Mouse (Mus musculus): ENCODE results near the gene Vmn1r2. TPM values are rescaled to one million over a fixed set of nuclear protein-coding genes. Genes with fewer than 3 reads are reported as not detected.
"Not testable (repeated sequence)": the region's sequence is repeated elsewhere in the genome, so short reads cannot be mapped to it uniquely, and the experiment has no call there.

The Vmn1r2 gene
- total RNA-seq (2014; rRNA removed) (not detected in 2 replicates), polyA plus RNA-seq (2015; fragmentation: Nextera tagmentation; extraction: Ambion mirVana) (not detected in 2 replicates)

DNA sequence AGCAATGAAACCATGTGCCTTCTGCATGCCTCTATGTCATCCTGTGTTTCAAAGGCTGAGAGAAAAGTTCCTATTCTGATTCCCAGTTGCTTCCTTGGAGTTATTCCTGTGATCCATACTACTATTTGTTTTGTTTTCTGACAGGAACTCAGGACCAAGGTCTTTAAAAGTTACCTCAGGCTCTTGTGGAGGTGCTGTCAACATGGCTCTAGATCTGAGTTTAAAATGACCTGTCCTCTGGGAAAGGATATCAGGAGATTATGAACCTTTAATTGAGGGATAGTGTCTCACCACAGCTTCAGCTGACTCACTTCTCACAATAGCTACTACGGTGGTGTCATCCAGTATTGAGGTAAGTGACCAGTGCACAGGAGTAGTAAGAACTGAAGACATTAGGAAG, at the start of gene Vmn1r2:
Gene Vmn1r2, plus strand, starts transcription at position 301 of the 400 bp plus-strand sequence.
- H3K9ac ChIP-seq; DNase-seq; H3K4me2 ChIP-seq (ENCODE audit: low read depth); H3K36me3 ChIP-seq (ENCODE audit: insufficient read depth); H3K27ac ChIP-seq (ENCODE audit: low read depth, low read length); H3K4me3 ChIP-seq (ENCODE audit: low read depth, low read length); H3K27me3 ChIP-seq (ENCODE audit: insufficient read depth, low read length); ATAC-seq; H3K4me1 ChIP-seq (ENCODE audit: insufficient read depth): not testable (repeated sequence)
- peaks cover 11% of the 10 kb centered on the region; the same call in 1 of the 2 replicates for H3K9me3 ChIP-seq (ENCODE audit: low read length)
- WGBS = no CpG with 5 or more reads among the region's 1 CpGs

DNA sequence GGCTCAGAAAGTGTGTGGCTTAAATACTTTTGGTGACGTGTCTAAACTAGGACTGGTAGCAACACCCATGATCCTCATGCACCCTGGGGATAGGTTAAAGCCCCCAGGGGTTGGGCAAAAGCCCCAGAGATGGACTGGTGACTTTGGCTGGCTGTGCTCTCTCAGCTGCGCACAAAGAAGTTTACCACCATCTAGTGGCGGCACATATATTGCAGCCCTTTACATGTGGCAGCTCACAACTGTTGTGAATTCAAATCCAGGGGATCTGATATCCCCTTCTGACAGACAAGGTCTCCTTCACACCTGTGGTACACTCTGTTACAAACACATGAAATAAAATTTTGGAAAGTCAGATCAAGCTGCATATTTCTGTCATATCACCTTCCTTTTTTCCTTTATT, 19.2 kb upstream of the Vmn1r2 start:
- not testable (repeated sequence) for H3K27ac ChIP-seq (ENCODE audit: low read depth, low read length); H3K4me3 ChIP-seq (ENCODE audit: low read depth, low read length); H3K4me1 ChIP-seq (ENCODE audit: insufficient read depth); H3K9me3 ChIP-seq (ENCODE audit: low read length); ATAC-seq; DNase-seq; H3K27me3 ChIP-seq (ENCODE audit: insufficient read depth, low read length); H3K36me3 ChIP-seq (ENCODE audit: insufficient read depth); H3K9ac ChIP-seq; H3K4me2 ChIP-seq (ENCODE audit: low read depth)
- no CpG with 5 or more reads among the region's 3 CpGs for whole genome bisulfite sequencing

DNA sequence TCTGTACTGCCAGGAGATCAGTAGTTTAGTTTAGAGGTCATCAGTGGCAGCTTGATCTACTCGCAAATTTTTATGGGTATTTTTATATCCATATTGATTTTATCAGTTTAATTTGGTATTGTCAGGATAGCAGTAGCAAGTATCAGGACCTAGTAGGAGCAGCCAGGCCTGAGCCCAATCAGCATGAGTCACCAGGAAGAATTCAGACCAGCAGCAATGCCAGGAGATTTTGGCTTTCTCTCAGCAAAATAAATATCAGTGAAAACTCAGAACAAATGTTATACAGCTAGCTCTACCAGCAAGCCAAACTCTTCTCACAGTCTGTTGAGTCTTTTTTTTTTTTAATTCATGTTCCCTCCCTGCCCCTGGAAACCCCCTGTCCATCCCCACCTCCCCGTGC, 13.8 kb upstream of the Vmn1r2 start:
- not testable (repeated sequence) for H3K4me2 ChIP-seq (ENCODE audit: low read depth); DNase-seq; H3K9ac ChIP-seq; H3K27me3 ChIP-seq (ENCODE audit: insufficient read depth, low read length); ATAC-seq; H3K4me1 ChIP-seq (ENCODE audit: insufficient read depth); H3K9me3 ChIP-seq (ENCODE audit: low read length); H3K4me3 ChIP-seq (ENCODE audit: low read depth, low read length); H3K36me3 ChIP-seq (ENCODE audit: insufficient read depth); H3K27ac ChIP-seq (ENCODE audit: low read depth, low read length)
- 84% methylated on average over 2 of the region's 2 CpGs for WGBS

DNA sequence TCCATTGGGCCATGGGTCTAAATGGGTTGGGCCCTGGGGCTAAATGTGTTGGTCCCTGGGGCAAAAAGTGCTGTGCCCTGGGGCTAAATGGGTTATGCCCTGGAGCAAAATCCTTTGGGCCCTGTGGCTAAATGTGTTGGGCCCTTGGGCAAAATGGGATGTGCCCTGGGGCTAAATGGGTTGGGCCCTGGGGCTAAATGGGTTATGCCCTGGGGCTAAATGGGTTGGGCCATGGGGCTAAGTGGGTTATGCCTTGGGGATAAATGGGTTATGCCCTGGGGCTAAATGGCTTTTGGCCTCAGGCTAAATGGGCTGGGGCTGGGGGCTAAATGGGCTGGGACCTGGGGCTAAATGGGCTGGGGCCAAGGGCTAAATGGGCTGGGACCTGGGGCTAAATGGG, 2.7 kb upstream of the Vmn1r2 start:
- not testable (repeated sequence) for ATAC-seq; H3K36me3 ChIP-seq (ENCODE audit: insufficient read depth); DNase-seq; H3K4me3 ChIP-seq (ENCODE audit: low read depth, low read length); H3K4me1 ChIP-seq (ENCODE audit: insufficient read depth); H3K27me3 ChIP-seq (ENCODE audit: insufficient read depth, low read length); H3K9ac ChIP-seq; H3K27ac ChIP-seq (ENCODE audit: low read depth, low read length); H3K4me2 ChIP-seq (ENCODE audit: low read depth)
- peaks cover 11% of the 10 kb centered on the region; the same call in 1 of the 2 replicates for H3K9me3 ChIP-seq (ENCODE audit: low read length)

DNA sequence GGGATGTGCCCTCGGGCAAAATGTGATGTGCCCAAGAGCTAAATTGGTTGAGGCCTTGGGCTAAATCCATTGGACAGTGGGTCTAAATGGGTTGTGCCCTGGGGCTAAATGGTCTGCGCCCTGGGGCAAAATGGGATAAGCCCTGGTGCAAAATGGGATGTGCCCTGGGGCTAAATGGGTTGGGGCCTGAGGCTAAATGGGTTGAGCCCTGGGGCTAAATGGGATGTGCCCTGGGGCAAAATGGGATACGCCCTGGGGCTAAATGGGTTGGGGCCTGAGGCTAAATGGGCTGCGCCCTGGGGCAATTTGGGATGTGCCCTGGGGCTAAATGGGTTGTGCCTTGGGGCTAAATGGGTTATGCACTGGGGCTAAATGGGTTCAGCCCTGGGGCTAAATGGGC, 2.1 kb upstream of the Vmn1r2 start:
- no peak overlapping the region for H3K4me2 ChIP-seq (ENCODE audit: low read depth)
- peaks cover 11% of the 10 kb centered on the region; the same call in 1 of the 2 replicates for H3K9me3 ChIP-seq (ENCODE audit: low read length)
- H3K4me3 ChIP-seq (ENCODE audit: low read depth, low read length) = no peak overlapping the region
- TF ChIP-seq CTCF (IDR thresholded peaks at IDR 0.05; ENCODE audit: low read depth) = no peak
- DNase-seq = no peak
- no peak for ATAC-seq
- no peaks in the 10 kb centered on the region for H3K27me3 ChIP-seq (ENCODE audit: insufficient read depth, low read length)
- no peak overlapping the region for H3K27ac ChIP-seq (ENCODE audit: low read depth, low read length)
- 96% methylated on average over 4 of the region's 4 CpGs for WGBS
- H3K36me3 ChIP-seq (ENCODE audit: insufficient read depth) = no peaks in the 10 kb centered on the region
- H3K4me1 ChIP-seq (ENCODE audit: insufficient read depth) = no peaks in the 10 kb centered on the region
- H3K9ac ChIP-seq = no peak overlapping the region

DNA sequence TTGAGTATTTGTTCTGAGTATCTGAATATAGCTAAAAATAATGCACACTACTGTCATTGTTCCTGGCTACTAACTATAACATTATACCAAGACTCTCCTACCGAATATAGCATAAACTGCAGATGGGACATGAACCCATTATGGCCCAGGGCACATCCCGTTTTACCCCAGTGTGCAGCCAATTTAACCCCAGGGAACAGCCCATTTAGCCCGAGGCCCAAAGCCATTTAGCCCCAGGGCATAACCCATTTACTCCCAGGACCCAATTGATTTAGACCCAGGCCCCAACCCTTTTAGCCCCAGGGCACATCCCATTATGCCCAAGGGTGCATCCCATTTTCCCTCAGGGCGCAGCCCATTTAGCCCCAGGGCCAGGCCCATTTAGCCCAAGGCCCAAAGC, 7.5 kb downstream of the Vmn1r2 start:
- H3K36me3 ChIP-seq (ENCODE audit: insufficient read depth); H3K9ac ChIP-seq; H3K27me3 ChIP-seq (ENCODE audit: insufficient read depth, low read length); H3K4me2 ChIP-seq (ENCODE audit: low read depth); DNase-seq; H3K4me1 ChIP-seq (ENCODE audit: insufficient read depth); ATAC-seq; H3K27ac ChIP-seq (ENCODE audit: low read depth, low read length); H3K4me3 ChIP-seq (ENCODE audit: low read depth, low read length); H3K9me3 ChIP-seq (ENCODE audit: low read length): not testable (repeated sequence)
- WGBS = 85% methylated on average over 4 of the region's 4 CpGs

DNA sequence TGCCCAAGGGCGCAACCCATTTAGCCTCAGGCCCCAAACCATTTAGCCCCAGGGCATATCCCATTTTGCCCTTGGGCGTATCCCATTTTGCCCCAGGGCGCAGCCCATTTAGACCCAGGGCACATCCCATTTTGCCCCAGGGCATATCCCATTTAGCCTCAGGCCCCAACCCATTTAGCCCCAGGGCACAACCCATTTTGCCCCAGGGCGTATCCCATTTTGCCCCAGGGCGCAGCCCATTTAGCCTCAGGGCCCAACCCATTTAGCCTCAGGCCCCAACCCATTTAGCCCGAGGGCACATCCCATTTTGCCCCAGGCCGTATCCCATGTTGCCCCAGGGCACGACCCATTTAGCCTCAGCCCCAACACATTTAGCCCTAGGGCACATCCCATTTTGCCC, 8.6 kb downstream of the Vmn1r2 start:
- H3K4me2 ChIP-seq (ENCODE audit: low read depth); DNase-seq: not testable (repeated sequence)

DNA sequence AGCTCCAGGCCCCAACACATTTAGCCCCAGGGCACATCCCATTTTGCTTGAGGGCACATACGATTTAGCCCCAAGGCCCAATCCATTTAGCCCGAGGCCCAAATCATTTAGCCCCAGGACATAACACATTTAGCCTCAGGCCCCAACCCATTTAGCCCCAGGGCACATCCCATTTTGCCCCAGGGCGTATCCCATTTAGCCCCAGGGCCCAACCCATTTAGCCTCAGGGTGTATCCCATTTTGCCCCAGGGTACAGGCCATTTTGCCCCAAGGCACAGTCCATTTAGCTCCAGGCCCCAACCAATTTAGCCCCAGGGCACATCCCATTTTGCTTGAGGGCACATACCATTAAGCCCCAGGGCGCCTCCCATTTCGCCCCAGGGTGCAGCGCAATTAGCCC, 9.1 kb downstream of the Vmn1r2 start:
- not testable (repeated sequence) for DNase-seq; H3K4me1 ChIP-seq (ENCODE audit: insufficient read depth); ATAC-seq; H3K36me3 ChIP-seq (ENCODE audit: insufficient read depth); H3K4me2 ChIP-seq (ENCODE audit: low read depth); H3K27ac ChIP-seq (ENCODE audit: low read depth, low read length); H3K9ac ChIP-seq; H3K27me3 ChIP-seq (ENCODE audit: insufficient read depth, low read length); H3K4me3 ChIP-seq (ENCODE audit: low read depth, low read length)
- peaks cover 13% of the 10 kb centered on the region; the same call in 1 of the 2 replicates for H3K9me3 ChIP-seq (ENCODE audit: low read length)
- 93% methylated on average over 6 of the region's 6 CpGs for whole genome bisulfite sequencing

More for the DNA sequence above, 8.6 kb downstream of the Vmn1r2 start:
- H3K4me1 ChIP-seq (ENCODE audit: insufficient read depth); ATAC-seq; H3K9me3 ChIP-seq (ENCODE audit: low read length); H3K9ac ChIP-seq; H3K27me3 ChIP-seq (ENCODE audit: insufficient read depth, low read length); H3K27ac ChIP-seq (ENCODE audit: low read depth, low read length); H3K36me3 ChIP-seq (ENCODE audit: insufficient read depth); H3K4me3 ChIP-seq (ENCODE audit: low read depth, low read length): not testable (repeated sequence)
- WGBS = 87% methylated on average over 6 of the region's 8 CpGs

DNA sequence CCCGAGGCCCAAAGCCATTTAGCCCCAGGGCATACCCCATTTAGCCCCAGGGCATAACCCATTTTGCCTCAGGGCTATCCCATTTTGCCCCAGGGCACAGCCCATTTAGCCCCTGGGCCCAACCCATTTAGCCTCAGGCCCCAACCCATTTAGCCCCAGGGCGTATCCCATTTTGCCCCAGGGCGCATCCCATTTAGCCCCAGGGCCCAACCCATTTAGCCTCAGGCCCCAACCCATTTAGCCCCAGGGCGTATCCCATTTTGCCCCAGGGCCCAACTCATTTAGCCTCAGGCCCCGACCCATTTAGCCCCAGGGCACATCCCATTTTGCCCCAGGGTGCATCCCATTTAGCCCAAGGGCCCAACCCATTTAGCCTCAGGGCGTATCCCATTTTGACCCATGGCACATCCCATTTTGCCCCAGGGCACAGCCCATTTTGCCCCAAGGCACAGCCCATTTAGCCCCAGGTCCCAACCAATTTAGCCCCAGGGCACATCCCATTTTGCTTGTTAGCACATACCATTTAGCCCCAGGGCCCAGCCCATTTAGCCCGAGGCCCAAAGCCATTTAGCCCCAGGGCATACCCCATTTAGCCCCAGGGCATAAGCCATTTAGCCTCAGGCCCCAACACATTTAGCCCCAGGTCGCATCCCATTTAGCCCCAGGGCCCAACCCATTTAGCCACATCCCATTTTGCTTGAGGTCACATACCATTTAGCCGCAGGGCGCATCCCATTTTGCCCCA, 9.8 kb downstream of the Vmn1r2 start:
- H3K27me3 ChIP-seq (ENCODE audit: insufficient read depth, low read length); ATAC-seq; H3K9ac ChIP-seq; H3K27ac ChIP-seq (ENCODE audit: low read depth, low read length); DNase-seq; H3K4me2 ChIP-seq (ENCODE audit: low read depth); H3K36me3 ChIP-seq (ENCODE audit: insufficient read depth); H3K4me3 ChIP-seq (ENCODE audit: low read depth, low read length); H3K4me1 ChIP-seq (ENCODE audit: insufficient read depth): not testable (repeated sequence)
- 93% methylated on average over 10 of the region's 10 CpGs for WGBS
- H3K9me3 ChIP-seq (ENCODE audit: low read length) = peaks cover 13% of the 10 kb centered on the region; the same call in 1 of the 2 replicates

DNA sequence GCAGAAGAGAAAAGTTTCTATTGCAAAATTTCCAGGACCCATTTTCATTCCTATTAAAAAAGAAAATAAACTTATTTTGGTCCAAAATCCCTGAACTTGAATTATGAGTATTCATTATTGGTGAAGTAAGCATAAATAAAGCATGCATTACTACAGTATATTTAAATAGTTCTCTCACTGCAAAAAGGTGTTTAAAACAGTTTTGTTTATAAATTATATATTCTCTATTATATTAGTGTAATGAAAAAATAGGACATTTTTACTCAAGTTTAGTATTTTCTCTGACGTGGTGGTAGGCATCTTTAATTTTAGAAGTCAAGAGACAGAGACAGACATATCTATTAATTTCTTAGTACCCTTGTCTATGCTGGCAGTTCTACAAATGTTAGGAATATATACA, 18.1 kb downstream of the Vmn1r2 start, which contains the start of gene Vmn1r3:
Gene Vmn1r3, minus strand, starts transcription at position 101 of the 400 bp plus-strand sequence.
- WGBS = 92% methylated on average over 1 of the region's 1 CpGs
- not testable (repeated sequence) for H3K4me3 ChIP-seq (ENCODE audit: low read depth, low read length); DNase-seq

More for the DNA sequence above, 18.1 kb downstream of the Vmn1r2 start, which contains the start of gene Vmn1r3:
- ATAC-seq; H3K27me3 ChIP-seq (ENCODE audit: insufficient read depth, low read length); H3K27ac ChIP-seq (ENCODE audit: low read depth, low read length); H3K36me3 ChIP-seq (ENCODE audit: insufficient read depth); H3K4me1 ChIP-seq (ENCODE audit: insufficient read depth); H3K9ac ChIP-seq; H3K4me2 ChIP-seq (ENCODE audit: low read depth); H3K9me3 ChIP-seq (ENCODE audit: low read length): not testable (repeated sequence)
